Mouse (Mus musculus): ENCODE results near the gene Gm21854.
"Not testable (repeated sequence)": the region's sequence is repeated elsewhere in the genome, so short reads cannot be mapped to it uniquely, and the experiment has no call there.

Gene Gm21854

GRCm38 (mm10) chrY:5656686-5657085 lies at the start of gene Gm21854:
TSS of gene Gm21854 (plus strand) at chrY:5656986.
- not testable (repeated sequence) for H3K4me1 ChIP-seq (replicated peaks; ENCODE audit: low read depth, low read length); H3K36me3 ChIP-seq (ENCODE audit: insufficient read depth, low read length); H3K9me3 ChIP-seq (ENCODE audit: low read length); H3K4me3 ChIP-seq (replicated peaks; ENCODE audit: low read length); H3K27me3 ChIP-seq (ENCODE audit: insufficient read depth, low read length)
